Mouse (Mus musculus): ENCODE measurements around the gene Sympk. TPM values are rescaled to one million over a fixed set of nuclear protein-coding genes. Genes with fewer than 3 reads are reported as not detected.
A peak's percentile ranks its signal among the peaks of the same experiment; 100 is the strongest.

Gene Sympk
- polyA plus RNA-seq, 1 experiment = 71.8 TPM

GRCm38 (mm10) chr7:19016042-19016441 lies 8.1 kb upstream of the Sympk start:
- WGBS = 72% methylated on average over 4 of the region's 4 CpGs
- Histone ChIP-seq H3K27me3 (ENCODE audit: control insufficient read depth, insufficient read depth, low read length) (no peaks in the 10 kb centered on the region; the same call in 1 of the 2 replicates), H3K4me1 (ENCODE audit: control insufficient read depth, insufficient read depth, insufficient read length, low read length) (peaks cover 11% of the 10 kb centered on the region), H3K27ac (ENCODE audit: insufficient read depth, low read depth, low read length) (no peak overlapping the region), H3K4me3 (ENCODE audit: low read depth, low read length) (no peak overlapping the region), H3K36me3 (ENCODE audit: control insufficient read depth, insufficient read depth, low read length) (no peaks in the 10 kb centered on the region)
- TF ChIP-seq POLR2A (IDR thresholded peaks at IDR 0.05; ENCODE audit: low read depth, low read length) (no peak), CTCF (IDR thresholded peaks at IDR 0.05; ENCODE audit: extremely low read depth, insufficient read length, insufficient replicate concordance, low read depth, low read length) (no peak)

DNA sequence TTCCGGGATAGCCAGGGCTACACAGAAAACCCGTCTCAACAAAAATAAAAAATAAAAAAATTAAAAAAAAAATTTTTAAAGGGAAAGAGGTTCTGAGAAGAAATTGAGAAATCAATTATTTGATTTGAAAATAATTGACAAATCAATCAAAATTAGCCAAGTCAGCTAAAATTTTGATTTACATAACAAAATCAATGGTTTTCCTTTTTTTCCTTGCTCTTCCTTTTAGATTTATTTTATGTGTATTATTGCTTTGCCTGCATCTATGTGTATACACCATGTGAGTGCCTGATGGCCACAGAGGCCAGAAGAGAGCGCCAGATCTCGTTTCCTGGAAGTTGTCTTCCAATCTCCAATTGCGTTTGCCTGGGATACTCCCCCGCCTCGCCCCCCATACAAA lies 6.3 kb upstream of the Sympk start:
- Histone ChIP-seq H3K36me3 (ENCODE audit: control insufficient read depth, insufficient read depth, low read length) (no peaks in the 10 kb centered on the region), H3K4me1 (ENCODE audit: control insufficient read depth, insufficient read depth, insufficient read length, low read length) (peaks cover 3% of the 10 kb centered on the region), H3K27ac (ENCODE audit: insufficient read depth, low read depth, low read length) (no peak overlapping the region), H3K4me3 (ENCODE audit: low read depth, low read length) (no peak overlapping the region), H3K27me3 (ENCODE audit: control insufficient read depth, insufficient read depth, low read length) (no peaks in the 10 kb centered on the region)
- 85% methylated on average over 7 of the region's 7 CpGs for WGBS
- TF ChIP-seq POLR2A (IDR thresholded peaks at IDR 0.05; ENCODE audit: low read depth, low read length) (no peak), CTCF (IDR thresholded peaks at IDR 0.05; ENCODE audit: extremely low read depth, insufficient read length, insufficient replicate concordance, low read depth, low read length) (no peak)

- H3K27me3 ChIP-seq (ENCODE audit: control insufficient read depth, insufficient read depth, low read length) = peaks cover 5% of the 10 kb centered on the region
- 7% methylated on average over 8 of the region's 8 CpGs for WGBS
- peaks cover 6% of the 10 kb centered on the region for H3K4me1 ChIP-seq (ENCODE audit: control insufficient read depth, insufficient read depth, insufficient read length, low read length)
- TF ChIP-seq POLR2A (IDR thresholded peaks at IDR 0.05; ENCODE audit: low read depth, low read length) (no peak), CTCF (IDR thresholded peaks at IDR 0.05; ENCODE audit: extremely low read depth, insufficient read length, insufficient replicate concordance, low read depth, low read length) (no peak)
- H3K27ac ChIP-seq (ENCODE audit: insufficient read depth, low read depth, low read length) = peak overlapping the region; percentile 7; the same call in 1 of the 2 replicates
- H3K4me3 ChIP-seq (ENCODE audit: low read depth, low read length) = peak overlapping the region; percentile 24
- H3K36me3 ChIP-seq (ENCODE audit: control insufficient read depth, insufficient read depth, low read length) = no peaks in the 10 kb centered on the region
These were observed 3.1 kb upstream of the Sympk start for GRCm38 (mm10) chr7:19021048-19021447.

- Histone ChIP-seq H3K4me3 (ENCODE audit: low read depth, low read length) (peak overlapping the region; percentile 63), H3K4me1 (ENCODE audit: control insufficient read depth, insufficient read depth, insufficient read length, low read length) (peaks cover 9% of the 10 kb centered on the region), H3K27me3 (ENCODE audit: control insufficient read depth, insufficient read depth, low read length) (peaks cover 5% of the 10 kb centered on the region), H3K27ac (ENCODE audit: insufficient read depth, low read depth, low read length) (0 out of 2 replicates have a peak overlapping the region, but pooled peaks have one; percentile 15), H3K36me3 (ENCODE audit: control insufficient read depth, insufficient read depth, low read length) (no peaks in the 10 kb centered on the region)
- TF ChIP-seq CTCF (IDR thresholded peaks at IDR 0.05; ENCODE audit: extremely low read depth, insufficient read length, insufficient replicate concordance, low read depth, low read length) = no peak
- no peak for TF ChIP-seq POLR2A (IDR thresholded peaks at IDR 0.05; ENCODE audit: low read depth, low read length)
- WGBS = 20% methylated on average over 18 of the region's 18 CpGs
These were observed 1.8 kb upstream of the Sympk start for GRCm38 (mm10) chr7:19022189-19022958.

DNA sequence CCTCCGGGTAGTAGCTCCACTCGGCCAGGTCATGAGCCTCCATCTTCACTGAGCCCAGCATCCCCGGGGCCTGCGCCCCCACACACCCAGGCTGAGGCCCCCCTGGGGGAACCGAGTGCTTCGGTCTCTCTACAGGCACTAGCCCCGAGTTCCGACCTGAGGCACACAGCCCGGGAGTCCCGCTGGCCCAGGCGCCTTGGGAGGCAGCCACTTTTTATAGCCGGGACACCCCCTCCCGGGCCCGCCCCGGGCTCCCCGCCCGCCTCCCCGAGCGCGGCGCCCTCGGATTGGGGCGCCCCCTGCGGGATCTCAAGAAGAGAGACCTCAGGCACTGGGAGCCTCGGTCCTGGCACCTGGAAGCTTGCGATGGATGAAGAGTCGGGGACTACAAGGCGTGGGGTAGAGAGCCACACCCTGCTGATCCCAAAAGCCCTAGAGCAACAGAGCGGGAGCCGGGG lies 791 bp upstream of the Sympk start, which contains the start of gene Foxa3:
Gene Foxa3 (minus strand): TSS at position 182 of the 458 bp plus-strand sequence.
- WGBS = 2% methylated on average over 30 of the region's 30 CpGs
- TF ChIP-seq POLR2A (IDR thresholded peaks at IDR 0.05; ENCODE audit: low read depth, low read length) (peak; percentile 81; the same call in 1 of the 2 replicates), CTCF (IDR thresholded peaks at IDR 0.05; ENCODE audit: extremely low read depth, insufficient read length, insufficient replicate concordance, low read depth, low read length) (peak; percentile 48; the same call in 1 of the 2 replicates)

GRCm38 (mm10) chr7:19024581-19025255 lies 541 bp downstream of the Sympk start:
- Histone ChIP-seq H3K4me1 (ENCODE audit: control insufficient read depth, insufficient read depth, insufficient read length, low read length) (peaks cover 9% of the 10 kb centered on the region), H3K27me3 (ENCODE audit: control insufficient read depth, insufficient read depth, low read length) (peaks cover 5% of the 10 kb centered on the region), H3K36me3 (ENCODE audit: control insufficient read depth, insufficient read depth, low read length) (peaks cover 9% of the 10 kb centered on the region), H3K27ac (ENCODE audit: insufficient read depth, low read depth, low read length) (no peak overlapping the region), H3K4me3 (ENCODE audit: low read depth, low read length) (peak overlapping the region; percentile 88)
- TF ChIP-seq POLR2A (IDR thresholded peaks at IDR 0.05; ENCODE audit: low read depth, low read length) (no peak), CTCF (IDR thresholded peaks at IDR 0.05; ENCODE audit: extremely low read depth, insufficient read length, insufficient replicate concordance, low read depth, low read length) (no peak)
- 1% methylated on average over 34 of the region's 36 CpGs for WGBS

More for the DNA sequence above, 791 bp upstream of the Sympk start, which contains the start of gene Foxa3:
- Histone ChIP-seq H3K36me3 (ENCODE audit: control insufficient read depth, insufficient read depth, low read length) (no peaks in the 10 kb centered on the region), H3K4me3 (ENCODE audit: low read depth, low read length) (peak within 1 kb of the TSS; percentile 88), H3K27me3 (ENCODE audit: control insufficient read depth, insufficient read depth, low read length) (peaks cover 5% of the 10 kb centered on the region), H3K27ac (ENCODE audit: insufficient read depth, low read depth, low read length) (peak within 1 kb of the TSS; percentile 15), H3K4me1 (ENCODE audit: control insufficient read depth, insufficient read depth, insufficient read length, low read length) (peaks cover 9% of the 10 kb centered on the region)

DNA sequence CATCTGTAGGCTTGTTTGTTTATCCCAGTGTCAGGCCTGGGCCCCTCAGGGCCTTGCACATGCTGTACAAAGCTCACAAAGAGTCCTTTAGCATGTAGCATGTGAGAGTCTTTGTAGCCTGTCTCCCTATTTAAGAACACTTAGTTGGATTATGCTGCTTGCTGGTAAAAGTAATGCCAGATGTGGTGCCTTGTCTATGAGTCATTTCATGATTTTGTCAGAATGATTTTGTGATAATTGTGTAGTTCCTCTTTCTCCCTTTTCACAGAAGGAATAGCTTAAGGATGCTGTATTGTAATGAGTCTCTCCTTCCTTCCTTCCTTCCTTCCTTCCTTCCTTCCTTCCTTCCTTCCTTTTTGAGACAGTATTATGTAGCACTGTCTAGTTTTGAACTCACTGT lies 3.9 kb downstream of the Sympk start:
- H3K36me3 ChIP-seq (ENCODE audit: control insufficient read depth, insufficient read depth, low read length) = peaks cover 31% of the 10 kb centered on the region
- no peak overlapping the region for H3K27ac ChIP-seq (ENCODE audit: insufficient read depth, low read depth, low read length)
- H3K4me3 ChIP-seq (ENCODE audit: low read depth, low read length) = no peak overlapping the region
- TF ChIP-seq POLR2A (IDR thresholded peaks at IDR 0.05; ENCODE audit: low read depth, low read length) = no peak
- H3K27me3 ChIP-seq (ENCODE audit: control insufficient read depth, insufficient read depth, low read length) = peaks cover 5% of the 10 kb centered on the region
- peaks cover 7% of the 10 kb centered on the region for H3K4me1 ChIP-seq (ENCODE audit: control insufficient read depth, insufficient read depth, insufficient read length, low read length)
